Comparison of ENCODE assay signal across 12 mouse cellular contexts in the genomic region with DNA sequence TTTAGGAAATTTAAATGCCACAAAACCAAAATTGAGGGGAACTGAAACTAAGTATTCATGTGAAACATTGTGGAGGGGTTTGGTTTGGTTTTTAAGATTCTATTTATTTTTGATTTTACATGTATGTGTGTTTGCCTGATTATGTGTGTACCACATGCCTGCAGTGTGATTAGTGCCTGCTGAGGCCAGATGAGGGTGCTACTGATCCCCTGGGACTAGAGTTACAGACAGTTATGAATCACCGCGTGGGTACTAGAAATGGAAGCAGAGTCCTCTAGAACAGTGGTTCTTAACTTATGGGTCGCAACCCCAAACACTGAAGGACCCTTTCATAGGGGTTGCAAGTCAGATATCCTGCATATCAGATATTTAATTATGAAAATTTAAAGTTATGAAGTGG. TPM values are rescaled to one million over a fixed set of nuclear protein-coding genes. Genes with fewer than 3 reads are reported as not detected.
DNase-seq lines count a peak whose midpoint lies in the region; ATAC-seq and TF ChIP-seq lines count a peak whose summit lies in the region.
"Had no signal": no experiment of that assay in that cellular context is flagged by ENCODE, and none has a peak within 500 bp of the region (broad histone marks: within the 10 kb centered on the region; RNA-seq: fewer than 3 reads in every experiment).

No protein-coding gene starts in this region.

- 0 out of 2 replicates have a peak overlapping the region, but pooled peaks have one; percentile 96 for H3K27ac ChIP-seq in heart, embryonic 10.5 days
- H3K27ac ChIP-seq in hindbrain, postnatal 0 days = peak overlapping the region; percentile 92; the same call in 1 of the 2 replicates
- no peak overlapping the region for H3K27ac ChIP-seq in heart, adult 2 months

- no peak for TF ChIP-seq POLR2A in heart, adult 2 months (IDR thresholded peaks at IDR 0.05; ENCODE audit: insufficient read depth, low read depth, low read length)

- peaks cover 4% of the 10 kb centered on the region; the same call in 1 of the 2 replicates for H3K27me3 ChIP-seq in heart, embryonic 10.5 days (ENCODE audit: insufficient read depth, poor library complexity, severe bottlenecking)
- H3K27me3 ChIP-seq in hindbrain, postnatal 0 days (ENCODE audit: insufficient read depth, low read length) = no peaks in the 10 kb centered on the region
- no peaks in the 10 kb centered on the region for H3K27me3 ChIP-seq in heart, adult 2 months (ENCODE audit: control insufficient read depth, insufficient read depth, low read length)
- H3K27me3 ChIP-seq: heart, embryonic 15.5 days; limb, embryonic 12.5 days had no signal

- TF ChIP-seq EP300 in heart, adult 2 months (IDR thresholded peaks at IDR 0.05; ENCODE audit: insufficient read depth, low read depth, low read length) = no peak

- WGBS in heart, embryonic 10.5 days = 85% methylated on average over 3 of the region's 3 CpGs
- 77% methylated on average over 3 of the region's 3 CpGs for WGBS in hindbrain, postnatal 0 days
- 92% methylated on average over 3 of the region's 3 CpGs for WGBS in heart, adult 2 months

- no peaks in the 10 kb centered on the region for H3K79me2 ChIP-seq in heart, adult 2 months (replicated peaks; ENCODE audit: control insufficient read depth, insufficient read depth, low read length)

- no peak for ATAC-seq in hindbrain, postnatal 0 days

- H3K4me2 ChIP-seq in hindbrain, postnatal 0 days (ENCODE audit: low read depth, low read length) = no peak overlapping the region

- no peak overlapping the region for H3K9ac ChIP-seq in hindbrain, postnatal 0 days (replicated peaks; ENCODE audit: low read length)
- no peak overlapping the region for H3K9ac ChIP-seq in heart, adult 2 months (ENCODE audit: low read depth, low read length)
- H3K9ac ChIP-seq: heart, embryonic 15.5 days had no signal

- no peaks in the 10 kb centered on the region for H3K36me3 ChIP-seq in heart, embryonic 10.5 days
- no peaks in the 10 kb centered on the region for H3K36me3 ChIP-seq in hindbrain, postnatal 0 days (ENCODE audit: insufficient read depth, low read length)
- no peaks in the 10 kb centered on the region for H3K36me3 ChIP-seq in heart, adult 2 months (ENCODE audit: control insufficient read depth, insufficient read depth, low read length)
- H3K36me3 ChIP-seq: heart, embryonic 15.5 days; limb, embryonic 12.5 days had no signal

- intact Hi-C loops in heart, adult 2 months (cut with DNase I) = no loop called here

- no peak for DNase-seq in heart, embryonic 10.5 days (ENCODE audit: low spot score)
- no peak for DNase-seq in heart, adult 9 months (ENCODE audit: low spot score in 2 of 2)
- DNase-seq in thymus, postnatal 25 days = peak; percentile 9
- no peak for DNase-seq in thymus, adult 18-20 months
- DNase-seq in hindbrain, postnatal 0 days (ENCODE audit: low spot score) = no peak
- peak; percentile 42 for DNase-seq in thymus, postnatal 4 days
- DNase-seq in heart, adult 2 months = no peak
- no peak for DNase-seq in kidney, postnatal 14 days
- DNase-seq: adrenal gland, adult 8-10 months; gastrocnemius, postnatal 10 days had no signal

- no peak overlapping the region for H3K4me3 ChIP-seq in heart, embryonic 10.5 days
- H3K4me3 ChIP-seq in hindbrain, postnatal 0 days (ENCODE audit: low read length) = no peak overlapping the region
- H3K4me3 ChIP-seq in heart, adult 2 months = no peak overlapping the region

- TF ChIP-seq CTCF in hindbrain, postnatal 0 days (IDR thresholded peaks at IDR 0.05; ENCODE audit: low read depth) = peak; percentile 18; the same call in 1 of the 2 replicates
- no peak for TF ChIP-seq CTCF in heart, adult 2 months (IDR thresholded peaks at IDR 0.05)

- H3K9me3 ChIP-seq in heart, embryonic 10.5 days = no peaks in the 10 kb centered on the region
- no peaks in the 10 kb centered on the region for H3K9me3 ChIP-seq in hindbrain, postnatal 0 days (ENCODE audit: low read length)
- H3K9me3 ChIP-seq: heart, embryonic 15.5 days; limb, embryonic 12.5 days had no signal

- H3K4me1 ChIP-seq in heart, embryonic 10.5 days = peaks cover 15% of the 10 kb centered on the region
- H3K4me1 ChIP-seq in hindbrain, postnatal 0 days (ENCODE audit: insufficient read depth, low read length) = no peaks in the 10 kb centered on the region
- no peaks in the 10 kb centered on the region for H3K4me1 ChIP-seq in heart, adult 2 months (ENCODE audit: control insufficient read depth, insufficient read depth, low read length)

RNA-seq across cellular contexts. Expression of a gene that starts 54.0 kb away (rescaled TPM):
- polyA plus RNA-seq in heart, embryonic 10.5 days (2016; fragmentation: Nextera tagmentation; extraction: Ambion mirVana) = 2.0 and 2.9 TPM in 2 replicates
- total RNA-seq in hindbrain, postnatal 0 days (2014; rRNA removed) = 7.8 and 11.5 TPM in 2 replicates
- 5.2 and 5.3 TPM in 2 replicates for polyA plus RNA-seq in hindbrain, postnatal 0 days (2015; fragmentation: Nextera tagmentation; extraction: Ambion mirVana)
- under 1 TPM; 0.16 to 0.18 TPM for total RNA-seq in heart, adult 2 months (2021)
- 0.20 TPM in 2 replicates for polyA plus RNA-seq in heart, adult 2 months (2012; rRNA removed)
- total RNA-seq: adrenal gland, adult 8-10 months had no signal

Comparison
In these comparisons a context has a peak if more than half of its experiments do, and no peak if none do; other contexts are left out.
1. DNase-seq: peak in thymus, postnatal 25 days (single experiment) and thymus, postnatal 4 days (single experiment); none in heart, embryonic 10.5 days (single experiment), heart, adult 9 months (0 of 2), thymus, adult 18-20 months (0 of 2), hindbrain, postnatal 0 days (single experiment), heart, adult 2 months (0 of 2) and kidney, postnatal 14 days (single experiment).